Mouse (Mus musculus) CH12F3 (cell line): ENCODE measurements at regions not wholly inside any gene's neighbourhood (a gene's known extent, or its start where the extent isn't known, plus 50 kb on each side); places are given as distances from the start of the nearest gene placed in this dataset.

Experiments used
- in situ Hi-C: fragments of 300-500 bp; cut with MboI; formaldehyde crosslinking; loops from 2 replicates; pipeline ENCODE4 v1.14.3; 2020; ENCODE audit warnings: low sequenced_read_pairs

GRCm38 (mm10) chr2:21267149-21267761 lies 61.7 kb downstream of the Thnsl1 start:
- in situ Hi-C loops, result loop anchor here (25.0 kb wide), 1 partner anchor 380 kb away; no protein-coding TSS in a partner anchor

GRCm38 (mm10) chr2:21269989-21270846 lies 64.7 kb downstream of the Thnsl1 start:
- in situ Hi-C loops, result loop anchor here (25.0 kb wide), 1 partner anchor 383 kb away; no protein-coding TSS in a partner anchor

GRCm38 (mm10) chr2:21273416-21273815 lies 67.9 kb downstream of the Thnsl1 start:
- in situ Hi-C loops, result loop anchor here (25.0 kb wide), 1 partner anchor 386 kb away; no protein-coding TSS in a partner anchor

GRCm38 (mm10) chr2:21275315-21275714 lies 69.8 kb downstream of the Thnsl1 start:
- in situ Hi-C loops, result loop anchor here (25.0 kb wide), 1 partner anchor 637 kb away; no protein-coding TSS in a partner anchor

- in situ Hi-C loops, result loop anchor here (25.0 kb wide), 1 partner anchor 631 kb away; no protein-coding TSS in a partner anchor
Measured at GRCm38 (mm10) chr2:21280794-21281420, 75.4 kb downstream of the Thnsl1 start.

- in situ Hi-C loops, result loop anchor here (25.0 kb wide), 1 partner anchor 630 kb away; no protein-coding TSS in a partner anchor
Measured at GRCm38 (mm10) chr2:21282505-21283200, 77.1 kb downstream of the Thnsl1 start.

- in situ Hi-C loops, result loop anchor here (25.0 kb wide), 1 partner anchor 627 kb away; no protein-coding TSS in a partner anchor
Measured at GRCm38 (mm10) chr2:21284881-21285280, 79.4 kb downstream of the Thnsl1 start.

GRCm38 (mm10) chr2:21287786-21288185 lies 79.6 kb upstream of the Gpr158 start:
- in situ Hi-C loops, result loop anchor here (25.0 kb wide), 1 partner anchor 625 kb away; no protein-coding TSS in a partner anchor

- in situ Hi-C loops, result loop anchor here (25.0 kb wide), 1 partner anchor 620 kb away; no protein-coding TSS in a partner anchor
Measured at GRCm38 (mm10) chr2:21292669-21293151, 74.6 kb upstream of the Gpr158 start.

- in situ Hi-C loops, result loop anchor here (25.0 kb wide), 1 partner anchor 618 kb away; no protein-coding TSS in a partner anchor
Measured at GRCm38 (mm10) chr2:21294002-21294401, 73.3 kb upstream of the Gpr158 start.

- in situ Hi-C loops, result loop anchor here (25.0 kb wide), 1 partner anchor 613 kb away; no protein-coding TSS in a partner anchor
Measured at GRCm38 (mm10) chr2:21299681-21300080, 67.7 kb upstream of the Gpr158 start.
